Mouse (Mus musculus): ENCODE results near the gene Hlcs. TPM values are rescaled to one million over a fixed set of nuclear protein-coding genes. Genes with fewer than 3 reads are reported as not detected.

Hlcs gene
- polyA plus RNA-seq, 1 experiment from 2014 or later, result 7.0 TPM

DNA sequence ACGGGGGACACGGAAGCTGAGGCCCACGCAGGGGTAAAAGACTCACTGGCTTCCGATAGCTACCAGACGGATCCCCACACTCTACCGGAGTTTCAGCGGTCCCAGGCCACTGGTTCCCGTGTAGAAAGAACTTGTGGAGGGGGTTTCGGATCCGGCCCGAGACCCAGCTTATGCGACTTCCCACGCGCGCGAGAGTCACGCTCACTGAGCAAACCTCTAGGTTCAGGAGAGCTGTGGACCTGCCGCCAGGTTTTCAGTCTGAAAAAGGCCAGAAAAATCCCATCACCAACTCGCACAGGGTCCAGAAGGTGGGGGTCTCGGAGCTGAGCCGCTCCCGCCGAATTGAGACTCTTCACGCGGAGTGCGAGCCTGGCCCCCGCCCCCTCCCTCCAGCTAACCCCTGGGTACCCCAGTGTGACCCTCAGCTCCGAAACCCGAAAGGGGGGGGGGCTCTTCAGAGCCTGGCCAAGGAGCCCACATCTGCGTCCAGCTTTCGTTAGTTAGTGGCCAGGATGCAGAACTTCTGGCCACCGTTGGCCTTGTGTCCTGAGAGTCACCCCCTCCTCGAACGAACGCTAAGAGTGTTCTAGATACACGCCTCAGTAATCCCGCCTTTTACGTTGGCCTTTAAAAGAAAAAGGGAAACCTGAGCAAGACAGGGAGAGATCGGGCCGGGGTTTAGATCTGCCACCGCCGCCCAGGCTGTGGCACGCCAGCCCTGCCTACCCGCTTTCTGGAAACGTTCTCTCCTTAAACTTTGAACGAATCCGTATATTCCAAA is 234.1 kb downstream of the Hlcs start:
- no peak overlapping the region for H3K27ac ChIP-seq (replicated peaks)
- ATAC-seq (ENCODE audit: low FRiP score, low TSS enrichment) (no peak), DNase-seq (ENCODE audit: low spot score) (peak; percentile 17)
- TF ChIP-seq EP300 (optimal IDR thresholded peaks at IDR 0.05), result no peak
- TF ChIP-seq CTCF (IDR thresholded peaks at IDR 0.05; ENCODE audit: low read depth), result no peak
- no peak overlapping the region for H3K4me3 ChIP-seq (ENCODE audit: low read depth, low read length)
- H3K9me3 ChIP-seq (ENCODE audit: control insufficient read depth, low read length), result no peaks in the 10 kb centered on the region
- H3K9ac ChIP-seq (ENCODE audit: low read length), result no peak overlapping the region
- H3K36me3 ChIP-seq (ENCODE audit: control insufficient read depth, insufficient read depth, low read length), result no peaks in the 10 kb centered on the region
- H3K27me3 ChIP-seq (ENCODE audit: control insufficient read depth, insufficient read depth, low read length), result peaks cover 23% of the 10 kb centered on the region
- no peak overlapping the region for H3K4me2 ChIP-seq (replicated peaks; ENCODE audit: low read depth)
- WGBS, result 3% methylated on average over 47 of the region's 47 CpGs
- H3K4me1 ChIP-seq (replicated peaks; ENCODE audit: control insufficient read depth, insufficient read depth), result no peaks in the 10 kb centered on the region

Small RNAs within 50 kb of the gene (microRNA-seq; reads per million reads assigned to microRNA genes)
- gene Gm23062, result not detected

Other genes with a start within 250 kb of the Hlcs start
- gene Sim2, start 228.6 kb downstream of the Hlcs start, polyA plus RNA-seq (2015; fragmentation: Nextera tagmentation; extraction: Ambion mirVana), result 0.17 and 0.31 TPM in 2 replicates
- 9.7 and 10.0 TPM in 2 replicates for gene Ripply3, start 14.8 kb upstream of the Hlcs start, polyA plus RNA-seq (2015; fragmentation: Nextera tagmentation; extraction: Ambion mirVana)
- gene Ttc3, start 57.0 kb upstream of the Hlcs start, polyA plus RNA-seq (2015; fragmentation: Nextera tagmentation; extraction: Ambion mirVana), result 58.0 and 60.3 TPM in 2 replicates
- 157 TPM in 2 replicates for gene Pigp, start 58.3 kb upstream of the Hlcs start, polyA plus RNA-seq (2015; fragmentation: Nextera tagmentation; extraction: Ambion mirVana)
- 28.5 and 34.8 TPM in 2 replicates for gene Vps26c, start 213.3 kb upstream of the Hlcs start, polyA plus RNA-seq (2015; fragmentation: Nextera tagmentation; extraction: Ambion mirVana)